Mouse (Mus musculus) myocyte (in vitro differentiated cells): ENCODE data around the gene Zfp827. TPM values are rescaled to one million over a fixed set of nuclear protein-coding genes. Genes with fewer than 3 reads are reported as not detected.

Experiments used
- H3K27me3 ChIP-seq: one replicate; pipeline ENCODE4 v1.6.1; 2011; ENCODE audit not compliant: control insufficient read depth, insufficient read depth, insufficient read length
- H3K36me3 ChIP-seq: one replicate; pipeline ENCODE4 v1.6.1; 2011; ENCODE audit not compliant: control insufficient read depth, insufficient read depth
- H3K4me2 ChIP-seq: one replicate; pipeline ENCODE4 v1.6.1; 2011; ENCODE audit warnings: low read depth, control low read depth
- H3K4me3 ChIP-seq: one replicate; pipeline ENCODE4 v1.5.1; 2011; ENCODE audit warnings: mild to moderate bottlenecking, control low read depth, moderate library complexity
- H3K79me2 ChIP-seq: one replicate; pipeline ENCODE4 v1.6.1; 2011; ENCODE audit not compliant: control insufficient read depth, insufficient read depth
- H3ac ChIP-seq: one replicate; pipeline ENCODE4 v1.6.1; 2011; ENCODE audit not compliant: control insufficient read depth, insufficient read length
- CEBPB ChIP-seq: IDR thresholded peaks from 2 replicates; pipeline ENCODE4 v1.6.1; 2011; ENCODE audit warnings: mild to moderate bottlenecking, moderate library complexity; ENCODE audit not compliant: poor library complexity, insufficient read depth, severe bottlenecking
- E2F4 ChIP-seq: IDR thresholded peaks from one replicate; pipeline ENCODE4 v1.6.1; 2011; ENCODE audit warnings: mild to moderate bottlenecking, control low read depth, moderate library complexity; ENCODE audit not compliant: insufficient read depth
- MAX ChIP-seq: IDR thresholded peaks from one replicate; pipeline ENCODE4 v1.6.1; 2011; ENCODE audit warnings: low read depth, mild to moderate bottlenecking, control low read depth
- MYOD1 ChIP-seq, 3 experiments: IDR thresholded peaks; one replicate each; pipeline ENCODE4 v1.6.1; 2011; ENCODE audit warnings: control low read depth in 2 of 3, low read depth in 2 of 3, mild to moderate bottlenecking in 2 of 3, moderate library complexity in 1 of 3; ENCODE audit not compliant: insufficient read length in 2 of 3, control insufficient read depth in 1 of 3
- MYOG ChIP-seq, 3 experiments: IDR thresholded peaks; one replicate each; pipeline ENCODE4 v1.6.1; 2011; ENCODE audit warnings: control low read depth in 2 of 3, low read depth in 2 of 3, mild to moderate bottlenecking in 2 of 3; ENCODE audit not compliant: insufficient read length in 2 of 3, control insufficient read depth in 1 of 3, insufficient read depth in 1 of 3
- POLR2A ChIP-seq: IDR thresholded peaks from one replicate; pipeline ENCODE4 v1.6.1; 2011; ENCODE audit warnings: low read depth, mild to moderate bottlenecking, control low read depth, moderate library complexity; ENCODE audit not compliant: insufficient read length
- POLR2AphosphoS2 ChIP-seq: IDR thresholded peaks from one replicate; pipeline ENCODE4 v1.6.1; 2011; ENCODE audit warnings: low read depth, control low read depth; ENCODE audit not compliant: insufficient read length
- REST ChIP-seq: IDR thresholded peaks from one replicate; pipeline ENCODE4 v1.6.1; 2011; ENCODE audit warnings: mild to moderate bottlenecking, control low read depth, moderate library complexity; ENCODE audit not compliant: insufficient read depth, insufficient read length
- SRF ChIP-seq: IDR thresholded peaks from one replicate; pipeline ENCODE4 v1.6.1; 2011; ENCODE audit warnings: low read depth; ENCODE audit not compliant: control insufficient read depth, insufficient read length
- TCF12 ChIP-seq: IDR thresholded peaks from one replicate; pipeline ENCODE4 v1.6.1; 2011; ENCODE audit warnings: mild to moderate bottlenecking, control low read depth; ENCODE audit not compliant: poor library complexity, insufficient read depth, severe bottlenecking
- TCF3 ChIP-seq: IDR thresholded peaks from one replicate; pipeline ENCODE4 v1.6.1; 2011; ENCODE audit warnings: low read depth, control low read depth; ENCODE audit not compliant: insufficient read length
- USF1 ChIP-seq: IDR thresholded peaks from one replicate; pipeline ENCODE4 v1.6.1; 2011; ENCODE audit warnings: low read depth, mild to moderate bottlenecking, control low read depth, moderate library complexity
- polyA plus RNA-seq: library from polyadenylated mRNA; unstranded; fragments of >200 nt; fragmentation: generic; extraction: Trizol; gene quantifications from one replicate; pipeline ENCODE4 v1.2.1, GENCODE M21; 2012; ENCODE audit warnings: missing spikeins

Gene Zfp827
- polyA plus RNA-seq, 1 experiment: 7.7 TPM

- TF ChIP-seq POLR2AphosphoS2: no peak
- TF ChIP-seq SRF: no peak
- no peak for TF ChIP-seq CEBPB
- peak; percentile 70 for TF ChIP-seq USF1
- H3ac ChIP-seq: no peak overlapping the region
- no peaks in the 10 kb centered on the region for H3K79me2 ChIP-seq
- H3K4me3 ChIP-seq: no peak overlapping the region
- H3K27me3 ChIP-seq: no peaks in the 10 kb centered on the region
- H3K36me3 ChIP-seq: peaks cover 25% of the 10 kb centered on the region
- no peak overlapping the region for H3K4me2 ChIP-seq
Measured at GRCm38 (mm10) chr8:79080096-79080739, 52.0 kb downstream of the Zfp827 start.

- TF ChIP-seq CEBPB: no peak
- TF ChIP-seq TCF3: no peak
- TF ChIP-seq POLR2A: no peak
- TF ChIP-seq E2F4: no peak
- TF ChIP-seq USF1: no peak
- TF ChIP-seq TCF12: no peak
- TF ChIP-seq REST: no peak
- TF ChIP-seq MYOD1 (IDR thresholded peaks at IDR 0.05; ENCODE audit: control insufficient read depth in 1 of 3, insufficient read length in 2 of 3, low read depth in 2 of 3): no peak
- no peak for TF ChIP-seq MAX
- no peak for TF ChIP-seq POLR2AphosphoS2
- no peak for TF ChIP-seq MYOG (IDR thresholded peaks at IDR 0.05; ENCODE audit: control insufficient read depth in 1 of 3, insufficient read depth in 1 of 3, insufficient read length in 2 of 3, low read depth in 2 of 3)
- no peak for TF ChIP-seq SRF
- no peak overlapping the region for H3K4me2 ChIP-seq
- H3K79me2 ChIP-seq: no peaks in the 10 kb centered on the region
- no peak overlapping the region for H3ac ChIP-seq
- H3K27me3 ChIP-seq: no peaks in the 10 kb centered on the region
- no peak overlapping the region for H3K4me3 ChIP-seq
- H3K36me3 ChIP-seq: peaks cover 17% of the 10 kb centered on the region
Measured at GRCm38 (mm10) chr8:79081333-79081732, 53.1 kb downstream of the Zfp827 start.

- Histone ChIP-seq H3K4me2 (no peak overlapping the region), H3K27me3 (no peaks in the 10 kb centered on the region), H3K36me3 (peaks cover 14% of the 10 kb centered on the region), H3K4me3 (no peak overlapping the region), H3K79me2 (no peaks in the 10 kb centered on the region), H3ac (no peak overlapping the region)
- TF ChIP-seq USF1 (no peak), SRF (no peak), REST (no peak), MAX (no peak), POLR2A (no peak), MYOD1 (IDR thresholded peaks at IDR 0.05; ENCODE audit: control insufficient read depth in 1 of 3, insufficient read length in 2 of 3, low read depth in 2 of 3) (peak in 2 of 3 experiments; percentile 2 to 51), POLR2AphosphoS2 (no peak), E2F4 (no peak), TCF12 (no peak), CEBPB (no peak), TCF3 (no peak), MYOG (IDR thresholded peaks at IDR 0.05; ENCODE audit: control insufficient read depth in 1 of 3, insufficient read depth in 1 of 3, insufficient read length in 2 of 3, low read depth in 2 of 3) (peak in 1 of 3 experiments; percentile 72)
Measured at GRCm38 (mm10) chr8:79081955-79082354, 53.7 kb downstream of the Zfp827 start.

- TF ChIP-seq MYOD1 (IDR thresholded peaks at IDR 0.05; ENCODE audit: control insufficient read depth in 1 of 3, insufficient read length in 2 of 3, low read depth in 2 of 3) (no peak), MAX (no peak), TCF12 (no peak), USF1 (no peak), MYOG (IDR thresholded peaks at IDR 0.05; ENCODE audit: control insufficient read depth in 1 of 3, insufficient read depth in 1 of 3, insufficient read length in 2 of 3, low read depth in 2 of 3) (no peak), E2F4 (no peak), POLR2AphosphoS2 (no peak), REST (no peak), CEBPB (no peak), SRF (no peak), TCF3 (no peak), POLR2A (no peak)
- Histone ChIP-seq H3K4me3 (no peak overlapping the region), H3K36me3 (peaks cover 5% of the 10 kb centered on the region), H3ac (no peak overlapping the region), H3K4me2 (no peak overlapping the region), H3K27me3 (no peaks in the 10 kb centered on the region), H3K79me2 (no peaks in the 10 kb centered on the region)
Measured at GRCm38 (mm10) chr8:79083461-79084358, 55.5 kb downstream of the Zfp827 start.
